Mouse (Mus musculus) liver, embryonic 14.5 days (tissue): ENCODE data around the gene Gm37240. TPM values are rescaled to one million over a fixed set of nuclear protein-coding genes. Genes with fewer than 3 reads are reported as not detected.

ENCODE experiments used
- ATAC-seq: fragments of 200-750 bp; cut with Nextera tagmentation; 2 replicates; pipeline ENCODE4 v1.8.0; 2017; ENCODE audit warnings: moderate number of reproducible peaks, mild to moderate bottlenecking, moderate library complexity; ENCODE audit not compliant: insufficient read depth
- DNase-seq, 3 experiments: peaks; one replicate each; pipeline ENCODE4 v3.0.0-alpha.2; 2012 to 2013; ENCODE audit warnings: low read depth in 3 of 3, low spot score in 3 of 3
- H3K27ac ChIP-seq: fragments of 300-500 bp; sonication (generic); 2 replicates; pipeline ENCODE4 v1.5.1; 2014; ENCODE audit warnings: moderate library complexity, mild to moderate bottlenecking, control low read depth, inconsistent platforms
- H3K27me3 ChIP-seq: fragments of 300-500 bp; sonication (generic); 2 replicates; pipeline ENCODE4 v1.6.1; 2014; ENCODE audit warnings: mild to moderate bottlenecking, low read length, moderate library complexity; ENCODE audit not compliant: control insufficient read depth, insufficient read depth
- H3K36me3 ChIP-seq: fragments of 300-500 bp; sonication (generic); replicated peaks from 2 replicates; pipeline ENCODE4 v1.6.1; 2014; ENCODE audit warnings: low read depth; ENCODE audit not compliant: control insufficient read depth, insufficient read depth
- H3K4me1 ChIP-seq, 2 experiments: fragments of 200-500 bp in 1 of 2; fragments of 300-500 bp in 1 of 2; sonication (generic) in 1 of 2; replicated peaks; 2 replicates each; pipeline ENCODE4 v1.6.1; 2012 to 2014; ENCODE audit warnings: antibody characterized with exemption in 1 of 2, inconsistent platforms in 1 of 2, low read length in 1 of 2; ENCODE audit not compliant: control insufficient read depth in 2 of 2, insufficient read depth in 2 of 2
- H3K4me2 ChIP-seq: fragments of 300-500 bp; sonication (generic); 2 replicates; pipeline ENCODE4 v1.6.1; 2014; ENCODE audit warnings: low read depth, mild to moderate bottlenecking, control low read depth, moderate library complexity
- H3K4me3 ChIP-seq, 2 experiments: fragments of 200-500 bp in 1 of 2; fragments of 300-500 bp in 1 of 2; sonication (generic) in 1 of 2; 2 replicates each; pipeline ENCODE4 v1.5.1; 2012 to 2014; ENCODE audit warnings: low read depth in 2 of 2, low read length in 2 of 2, mild to moderate bottlenecking in 2 of 2, control low read depth in 1 of 2, inconsistent platforms in 1 of 2, moderate library complexity in 1 of 2; ENCODE audit not compliant: insufficient read depth in 1 of 2
- H3K9ac ChIP-seq: fragments of 300-500 bp; sonication (generic); replicated peaks from 2 replicates; pipeline ENCODE4 v1.6.1; 2014; ENCODE audit warnings: mild to moderate bottlenecking, control low read depth, moderate library complexity
- H3K9me3 ChIP-seq: fragments of 300-500 bp; sonication (generic); 2 replicates; pipeline ENCODE4 v1.6.1; 2016; ENCODE audit warnings: low read length, mixed read lengths; ENCODE audit not compliant: control insufficient read depth
- CTCF ChIP-seq: IDR thresholded peaks from 2 replicates; pipeline ENCODE4 v1.5.1; 2016; ENCODE audit warnings: antibody characterized with exemption, low read depth, control low read depth
- EP300 ChIP-seq: IDR thresholded peaks from 2 replicates; pipeline ENCODE4 v1.6.1; 2016; ENCODE audit warnings: antibody characterized with exemption, low read depth
- WGBS: fragments of 180-500 bp; shearing (Covaris S2); extraction: QIAGEN DNeasy Blood & Tissue Kit; methylation state at CpG from one replicate; pipeline ENCODE4 v1.1.7; 2014; ENCODE audit not compliant: insufficient replicate concordance; 5-methylcytosine and 5-hydroxymethylcytosine counted together
- polyA plus RNA-seq, 2 experiments: library from polyadenylated mRNA; depleted of rRNA in 1 of 2; stranded (reverse) in 1 of 2; unstranded in 1 of 2; fragments of >200 nt; fragmentation: Nextera tagmentation in 1 of 2; extraction: Ambion mirVana in 1 of 2; gene quantifications; 2 replicates each; pipeline versions ENCODE4 v1.2.1 to v1.2.3; 2012 to 2014

The Gm37240 gene
- polyA plus RNA-seq, 2 experiments, result 0.03 to 0.30 TPM

- no peak for DNase-seq
- Histone ChIP-seq H3K27me3 (no peaks in the 10 kb centered on the region), H3K27ac (no peak overlapping the region), H3K9ac (no peak overlapping the region), H3K4me3 (no peak overlapping the region), H3K9me3 (no peaks in the 10 kb centered on the region), H3K4me1 (no peaks in the 10 kb centered on the region), H3K36me3 (no peaks in the 10 kb centered on the region), H3K4me2 (no peak overlapping the region)
- 55% methylated on average over 4 of the region's 4 CpGs for WGBS
- no peak for ATAC-seq
- TF ChIP-seq EP300, result no peak
- no peak for TF ChIP-seq CTCF
Observed at GRCm38 (mm10) chr3:85449461-85449860, 437.9 kb downstream of the Gm37240 start.

DNA sequence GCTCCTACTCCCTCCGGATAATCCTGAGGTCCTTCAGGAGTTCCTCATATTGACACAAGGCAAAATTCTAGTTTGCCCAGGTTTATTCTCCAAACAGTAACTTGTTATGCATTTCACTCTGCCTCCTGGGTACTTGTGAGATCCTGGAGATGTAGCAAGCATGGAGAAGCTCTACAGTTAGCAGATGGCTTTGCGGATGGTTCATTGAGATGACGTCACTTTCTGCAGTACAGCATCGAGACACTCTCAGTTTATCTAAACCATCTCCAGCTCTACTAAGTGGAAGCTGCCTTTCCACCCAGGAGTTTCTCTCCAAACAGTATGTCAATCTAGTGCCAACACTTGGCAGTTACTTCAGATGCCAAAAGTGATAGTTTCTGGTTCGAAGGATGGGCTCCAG is 444.5 kb downstream of the Gm37240 start:
- H3K4me2 ChIP-seq, result no peak overlapping the region
- no peak overlapping the region for H3K4me3 ChIP-seq
- H3K27ac ChIP-seq, result no peak overlapping the region
- DNase-seq, result no peak
- H3K27me3 ChIP-seq, result no peaks in the 10 kb centered on the region
- 73% methylated on average over 5 of the region's 5 CpGs for WGBS
- no peak for TF ChIP-seq CTCF
- no peak for TF ChIP-seq EP300
- no peak for ATAC-seq
- no peaks in the 10 kb centered on the region for H3K4me1 ChIP-seq
- no peaks in the 10 kb centered on the region for H3K36me3 ChIP-seq
- no peaks in the 10 kb centered on the region for H3K9me3 ChIP-seq
- H3K9ac ChIP-seq, result no peak overlapping the region

GRCm38 (mm10) chr3:85442261-85442660 is 445.1 kb downstream of the Gm37240 start:
- DNase-seq, result no peak
- Histone ChIP-seq H3K36me3 (no peaks in the 10 kb centered on the region), H3K27me3 (no peaks in the 10 kb centered on the region), H3K9me3 (no peaks in the 10 kb centered on the region), H3K4me2 (no peak overlapping the region), H3K4me3 (no peak overlapping the region), H3K9ac (no peak overlapping the region), H3K4me1 (no peaks in the 10 kb centered on the region), H3K27ac (no peak overlapping the region)
- ATAC-seq, result no peak
- 74% methylated on average over 8 of the region's 8 CpGs for WGBS
- TF ChIP-seq EP300 (no peak), CTCF (no peak)

DNA sequence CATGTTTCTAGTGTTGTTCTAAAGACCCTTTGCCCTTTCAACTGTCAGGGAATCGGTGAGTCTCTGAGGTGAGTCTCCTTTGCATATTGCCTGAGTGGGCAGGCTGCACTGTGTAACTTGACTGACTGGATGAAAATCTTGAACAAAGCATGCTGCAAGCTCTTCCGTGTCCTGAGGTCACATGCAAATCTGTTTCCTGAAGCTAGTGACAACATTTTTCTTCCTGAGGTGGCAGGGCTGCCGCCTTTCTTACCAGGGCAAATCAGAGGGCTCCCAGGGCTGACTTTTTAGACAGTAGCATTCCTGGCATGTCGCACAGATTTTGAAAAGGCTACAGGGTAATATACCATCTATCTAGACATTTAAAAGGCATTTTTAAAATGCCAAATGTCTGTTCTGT is 451.9 kb downstream of the Gm37240 start:
- H3K9me3 ChIP-seq, result no peaks in the 10 kb centered on the region
- H3K4me1 ChIP-seq, result no peaks in the 10 kb centered on the region
- ATAC-seq (no peak), DNase-seq (no peak)
- H3K27ac ChIP-seq, result no peak overlapping the region
- no peak overlapping the region for H3K4me2 ChIP-seq
- TF ChIP-seq CTCF (no peak), EP300 (no peak)
- H3K9ac ChIP-seq, result no peak overlapping the region
- 45% methylated on average over 4 of the region's 4 CpGs for WGBS
- no peak overlapping the region for H3K4me3 ChIP-seq
- H3K27me3 ChIP-seq, result no peaks in the 10 kb centered on the region
- H3K36me3 ChIP-seq, result no peaks in the 10 kb centered on the region

GRCm38 (mm10) chr3:85431208-85431607 is 456.1 kb downstream of the Gm37240 start:
- H3K9me3 ChIP-seq, result no peaks in the 10 kb centered on the region
- ATAC-seq (no peak), DNase-seq (no peak)
- H3K36me3 ChIP-seq, result no peaks in the 10 kb centered on the region
- no peak overlapping the region for H3K4me2 ChIP-seq
- no peaks in the 10 kb centered on the region for H3K27me3 ChIP-seq
- H3K4me1 ChIP-seq, result no peaks in the 10 kb centered on the region
- H3K27ac ChIP-seq, result no peak overlapping the region
- no peak overlapping the region for H3K9ac ChIP-seq
- no peak overlapping the region for H3K4me3 ChIP-seq
- WGBS, result 67% methylated on average over 4 of the region's 4 CpGs
- TF ChIP-seq EP300 (no peak), CTCF (no peak)
